Mouse (Mus musculus) liver, adult 2 months (tissue): ENCODE results near the gene Nol10.

Source experiments
- CTCF ChIP-seq: fragments of 200-500 bp; IDR thresholded peaks from 2 replicates; pipeline ENCODE4 v1.5.1; 2011; ENCODE audit warnings: low read depth, low read length, control low read depth
- POLR2A ChIP-seq: fragments of 200-500 bp; IDR thresholded peaks from 2 replicates; pipeline ENCODE4 v1.6.1; 2011; ENCODE audit warnings: low read length, control low read depth; ENCODE audit not compliant: insufficient read depth; ENCODE audit errors: extremely low read depth

DNA sequence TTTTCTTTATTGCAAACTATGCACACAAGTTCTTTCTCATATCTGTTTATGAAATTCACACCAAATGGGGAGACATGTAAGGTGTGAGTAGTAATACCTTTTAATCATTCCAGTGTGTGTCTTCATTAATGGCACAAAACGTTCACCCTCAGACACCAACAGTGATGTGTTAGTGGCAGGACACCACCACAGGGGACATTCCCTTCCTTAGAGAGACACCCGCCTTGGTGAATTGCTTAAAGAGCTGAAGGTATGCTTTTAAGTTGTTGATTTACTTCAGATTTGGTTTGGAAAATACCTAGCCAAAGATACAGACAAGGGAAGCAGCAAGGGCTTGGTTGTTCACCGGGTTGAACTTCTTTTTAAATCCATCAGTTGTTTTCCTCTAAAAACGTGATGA is 102.7 kb downstream of the Nol10 start:
- no peak for TF ChIP-seq CTCF
- TF ChIP-seq POLR2A: no peak
